Comparison of ENCODE assay signal across 12 mouse cellular contexts in the genomic region with DNA sequence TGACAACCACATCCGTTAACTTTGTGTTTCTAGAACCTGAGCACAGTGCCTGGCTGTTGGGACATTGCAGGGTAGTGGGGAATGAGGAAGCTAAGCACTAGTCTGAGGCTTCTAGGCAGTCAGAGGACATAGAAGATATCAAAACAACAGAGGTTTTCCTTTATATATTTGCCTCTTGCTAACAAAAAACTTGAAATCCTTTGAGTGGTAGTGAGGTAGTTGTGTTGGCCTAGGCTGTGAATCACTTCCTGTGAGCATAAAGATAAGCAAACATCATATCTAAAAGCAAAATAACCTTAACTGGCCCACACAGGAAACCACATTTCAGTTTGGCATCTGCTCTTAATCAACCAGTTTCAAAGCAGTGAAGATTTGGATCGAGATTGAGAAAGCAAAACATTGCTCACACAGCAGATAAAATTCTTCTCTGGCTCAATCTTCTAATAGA. TPM values are rescaled to one million over a fixed set of nuclear protein-coding genes. Genes with fewer than 3 reads are reported as not detected.
DNase-seq lines count a peak whose midpoint lies in the region; ATAC-seq and TF ChIP-seq lines count a peak whose summit lies in the region.
"Had no signal": no experiment of that assay in that cellular context is flagged by ENCODE, and none has a peak within 500 bp of the region (broad histone marks: within the 10 kb centered on the region; RNA-seq: fewer than 3 reads in every experiment).

No protein-coding gene starts in this region.

- H3K4me3 ChIP-seq in heart, postnatal 0 days (ENCODE audit: low read depth, low read length) = no peak overlapping the region
- no peak overlapping the region for H3K4me3 ChIP-seq in MEL (ENCODE audit: control insufficient read depth in 1 of 2, insufficient read depth in 1 of 2, low read depth in 2 of 2, low read length in 2 of 2)
- H3K4me3 ChIP-seq in liver, postnatal 0 days (ENCODE audit: low read depth, low read length) = peak overlapping the region; percentile 41
- H3K4me3 ChIP-seq in midbrain, embryonic 15.5 days = no peak overlapping the region
- H3K4me3 ChIP-seq: limb, embryonic 12.5 days had no signal

- no peak overlapping the region for H3K9ac ChIP-seq in heart, postnatal 0 days (replicated peaks; ENCODE audit: low read depth, low read length)
- no peak overlapping the region for H3K9ac ChIP-seq in MEL (ENCODE audit: control insufficient read depth, low read depth, low read length, poor library complexity, severe bottlenecking)
- peak overlapping the region; percentile 21; the same call in 1 of the 2 replicates for H3K9ac ChIP-seq in liver, postnatal 0 days (replicated peaks)
- H3K9ac ChIP-seq in midbrain, embryonic 15.5 days = no peak overlapping the region
- H3K9ac ChIP-seq: limb, embryonic 12.5 days had no signal

- TF ChIP-seq RAD21 in MEL (IDR thresholded peaks at IDR 0.05; ENCODE audit: low read depth, low read length) = no peak

- H3K4me2 ChIP-seq in heart, postnatal 0 days (ENCODE audit: low read depth, low read length) = no peak overlapping the region
- peak overlapping the region; percentile 38 for H3K4me2 ChIP-seq in liver, postnatal 0 days (ENCODE audit: low read depth, low read length)
- H3K4me2 ChIP-seq in midbrain, embryonic 15.5 days = no peak overlapping the region
- H3K4me2 ChIP-seq: limb, embryonic 12.5 days had no signal

- WGBS in heart, postnatal 0 days = 30% methylated on average over 2 of the region's 2 CpGs
- WGBS in liver, postnatal 0 days (ENCODE audit: insufficient replicate concordance) = 7% methylated on average over 2 of the region's 2 CpGs
- WGBS in midbrain, embryonic 15.5 days = 65% methylated on average over 2 of the region's 2 CpGs

- TF ChIP-seq CTCF in heart, postnatal 0 days (IDR thresholded peaks at IDR 0.05; ENCODE audit: low read depth) = no peak
- TF ChIP-seq CTCF in MEL (IDR thresholded peaks at IDR 0.05 in 2 of 3, conservative IDR thresholded peaks at IDR 0.05 in 1 of 3; ENCODE audit: control insufficient read depth in 1 of 3, insufficient read depth in 1 of 3, low read depth in 2 of 3, low read length in 3 of 3, poor library complexity in 1 of 3, severe bottlenecking in 1 of 3) = no peak
- no peak for TF ChIP-seq CTCF in liver, postnatal 0 days (IDR thresholded peaks at IDR 0.05; ENCODE audit: low read depth)

- no peak for TF ChIP-seq POLR2A in MEL (IDR thresholded peaks at IDR 0.05; ENCODE audit: control insufficient read depth in 1 of 2, insufficient read depth in 1 of 2, low read depth in 1 of 2, low read length in 2 of 2, poor library complexity in 1 of 2)

- DNase-seq in heart, postnatal 0 days (ENCODE audit: low spot score) = no peak
- DNase-seq in heart, adult 11 months = no peak
- DNase-seq in 416B (ENCODE audit: low read depth) (peak; percentile 98), MEL (ENCODE audit: low read depth, low spot score) (peak; percentile 54)
- DNase-seq in liver, postnatal 0 days = no peak
- DNase-seq in urinary bladder, postnatal 4 days (ENCODE audit: low spot score in 2 of 2) = no peak
- DNase-seq in urinary bladder, adult 2 months (ENCODE audit: low spot score) = no peak
- DNase-seq: embryo, embryonic 11 days; gastrocnemius, postnatal 10 days had no signal

- H3K79me2 ChIP-seq in MEL (ENCODE audit: control insufficient read depth, insufficient read depth, low read length, poor library complexity) = no peaks in the 10 kb centered on the region

- H3K27ac ChIP-seq in heart, postnatal 0 days (ENCODE audit: low read depth) = peak overlapping the region; percentile 15; the same call in 1 of the 2 replicates
- H3K27ac ChIP-seq in MEL (ENCODE audit: control insufficient read depth, low read depth, low read length) = peak overlapping the region; percentile 34; the same call in 1 of the 2 replicates
- peak overlapping the region; percentile 81 for H3K27ac ChIP-seq in liver, postnatal 0 days (ENCODE audit: low read depth)
- H3K27ac ChIP-seq in midbrain, embryonic 15.5 days = no peak overlapping the region
- H3K27ac ChIP-seq: kidney, postnatal 0 days; limb, embryonic 12.5 days had no signal

- no peak for TF ChIP-seq EP300 in heart, postnatal 0 days (IDR thresholded peaks at IDR 0.05; ENCODE audit: low read depth)
- TF ChIP-seq EP300 in MEL (IDR thresholded peaks at IDR 0.05; ENCODE audit: low read depth in 1 of 2, low read length in 2 of 2) = peak; percentile 77 to 84
- TF ChIP-seq EP300 in liver, postnatal 0 days (IDR thresholded peaks at IDR 0.05; ENCODE audit: low read depth) = 0 out of 2 replicates have a peak, but pooled peaks have one; percentile 7

- H3K36me3 ChIP-seq in heart, postnatal 0 days (replicated peaks; ENCODE audit: control insufficient read depth, insufficient read depth, low read length) = no peaks in the 10 kb centered on the region
- H3K36me3 ChIP-seq in MEL (ENCODE audit: control insufficient read depth in 1 of 2, insufficient read depth in 2 of 2, low read length in 2 of 2) = peaks cover 0 to 37% of the 10 kb centered on the region in 2 experiments; a peak in 2 of 4 replicates
- H3K36me3 ChIP-seq in liver, postnatal 0 days (replicated peaks; ENCODE audit: insufficient read depth, low read length) = no peaks in the 10 kb centered on the region
- H3K36me3 ChIP-seq in midbrain, embryonic 15.5 days (replicated peaks) = no peaks in the 10 kb centered on the region
- H3K36me3 ChIP-seq: limb, embryonic 12.5 days had no signal

- no peaks in the 10 kb centered on the region for H3K4me1 ChIP-seq in heart, postnatal 0 days (ENCODE audit: control insufficient read depth, insufficient read depth)
- H3K4me1 ChIP-seq in MEL (ENCODE audit: control insufficient read depth in 1 of 2, insufficient read depth in 2 of 2, low read length in 2 of 2) = peaks cover 0 to 6% of the 10 kb centered on the region in 2 experiments; a peak in 1 of 4 replicates
- H3K4me1 ChIP-seq in liver, postnatal 0 days (ENCODE audit: insufficient read depth) = no peaks in the 10 kb centered on the region
- no peaks in the 10 kb centered on the region for H3K4me1 ChIP-seq in midbrain, embryonic 15.5 days
- H3K4me1 ChIP-seq: limb, embryonic 12.5 days had no signal

- no peak for ATAC-seq in heart, postnatal 0 days (ENCODE audit: insufficient read depth, low read depth)
- peak; percentile 76 for ATAC-seq in liver, postnatal 0 days
- ATAC-seq in midbrain, embryonic 15.5 days (replicated peaks) = no peak

- no peaks in the 10 kb centered on the region for H3K27me3 ChIP-seq in heart, postnatal 0 days (ENCODE audit: control insufficient read depth, insufficient read depth, low read length)
- H3K27me3 ChIP-seq in MEL (ENCODE audit: control insufficient read depth in 1 of 2, insufficient read depth in 2 of 2, low read length in 2 of 2) = no peaks in the 10 kb centered on the region
- H3K27me3 ChIP-seq in liver, postnatal 0 days (ENCODE audit: insufficient read depth, low read length) = no peaks in the 10 kb centered on the region
- H3K27me3 ChIP-seq in midbrain, embryonic 15.5 days (replicated peaks) = no peaks in the 10 kb centered on the region
- H3K27me3 ChIP-seq: limb, embryonic 12.5 days had no signal

- H3K9me3 ChIP-seq in heart, postnatal 0 days (replicated peaks; ENCODE audit: control insufficient read depth, low read length) = no peaks in the 10 kb centered on the region
- H3K9me3 ChIP-seq in MEL (replicated peaks; ENCODE audit: insufficient read depth, low read length) = no peaks in the 10 kb centered on the region
- H3K9me3 ChIP-seq in liver, postnatal 0 days (ENCODE audit: low read length) = no peaks in the 10 kb centered on the region
- no peaks in the 10 kb centered on the region for H3K9me3 ChIP-seq in midbrain, embryonic 15.5 days
- H3K9me3 ChIP-seq: limb, embryonic 12.5 days had no signal

TF ChIP-seq in MEL, 35 proteins besides CTCF, POLR2A, EP300 and RAD21 (continues in another document):
- TF ChIP-seq GATA1 (IDR thresholded peaks at IDR 0.05; ENCODE audit: low read depth, low read length) (peak; percentile 92), MXI1 (IDR thresholded peaks at IDR 0.05; ENCODE audit: low read depth, low read length) (no peak; the same call in 1 of the 2 replicates), ELF1 (IDR thresholded peaks at IDR 0.05; ENCODE audit: low read depth, low read length) (no peak), POLR2AphosphoS2 (IDR thresholded peaks at IDR 0.05; ENCODE audit: low read length) (no peak), TAL1 (IDR thresholded peaks at IDR 0.05; ENCODE audit: low read length) (no peak), USF2 (IDR thresholded peaks at IDR 0.05; ENCODE audit: borderline replicate concordance in 1 of 2, insufficient read depth in 1 of 2, low read depth in 1 of 2, low read length in 2 of 2) (no peak), ZKSCAN1 (IDR thresholded peaks at IDR 0.05; ENCODE audit: low read depth, low read length) (no peak), ETS1 (IDR thresholded peaks at IDR 0.05; ENCODE audit: low read depth, low read length) (peak; percentile 31; the same call in 1 of the 2 replicates), MAZ (IDR thresholded peaks at IDR 0.05; ENCODE audit: low read depth, low read length) (no peak), E2F4 (IDR thresholded peaks at IDR 0.05; ENCODE audit: borderline replicate concordance, low read depth, low read length) (no peak), ZNF384 (IDR thresholded peaks at IDR 0.05; ENCODE audit: low read depth, low read length) (no peak), CHD2 (IDR thresholded peaks at IDR 0.05; ENCODE audit: low read length) (no peak), USF1 (IDR thresholded peaks at IDR 0.05; ENCODE audit: low read depth, low read length) (no peak)

RNA-seq across cellular contexts. Expression of gene Cd53, which starts 1.5 kb away (rescaled TPM):
- 3.5 and 3.6 TPM in 2 replicates for total RNA-seq in heart, postnatal 0 days (2014; rRNA removed; ENCODE audit: low replicate concordance)
- 5.0 and 5.2 TPM in 2 replicates for polyA plus RNA-seq in heart, postnatal 0 days (2015; fragmentation: Nextera tagmentation; extraction: Ambion mirVana)
- total RNA-seq in MEL (2012; rRNA removed) = 0.58 and 0.69 TPM in 2 replicates
- 1 to 10 TPM in 1 of 2 experiments, not detected in 1; 1.4 TPM for polyA plus RNA-seq in MEL (2012; ENCODE audit: insufficient read depth in 1 of 2, insufficient read length in 2 of 2, low read depth in 1 of 2, low replicate concordance in 2 of 2, missing spikeins in 1 of 2)
- 43.1 and 45.4 TPM in 2 replicates for polyA plus RNA-seq in liver, postnatal 0 days (2015; fragmentation: Nextera tagmentation; extraction: Ambion mirVana)
- polyA plus RNA-seq in midbrain, embryonic 15.5 days (2015; fragmentation: Nextera tagmentation; extraction: Ambion mirVana) = 4.4 and 4.8 TPM in 2 replicates
- polyA plus RNA-seq in urinary bladder, adult 2 months (2012; rRNA removed) = 15.5 and 16.6 TPM in 2 replicates

RNA-seq across cellular contexts. Expression of gene Olfr266, which starts 37.6 kb away (rescaled TPM):
- not detected in 2 replicates for total RNA-seq in heart, postnatal 0 days (2014; rRNA removed; ENCODE audit: low replicate concordance)
- not detected in 2 replicates for polyA plus RNA-seq in heart, postnatal 0 days (2015; fragmentation: Nextera tagmentation; extraction: Ambion mirVana)
- not detected in 2 replicates for total RNA-seq in MEL (2012; rRNA removed)
- not detected for polyA plus RNA-seq in MEL (2012; ENCODE audit: insufficient read depth in 1 of 2, insufficient read length in 2 of 2, low read depth in 1 of 2, low replicate concordance in 2 of 2, missing spikeins in 1 of 2)
- not detected in 2 replicates for polyA plus RNA-seq in liver, postnatal 0 days (2015; fragmentation: Nextera tagmentation; extraction: Ambion mirVana)
- polyA plus RNA-seq in midbrain, embryonic 15.5 days (2015; fragmentation: Nextera tagmentation; extraction: Ambion mirVana) = not detected in 2 replicates
- polyA plus RNA-seq in urinary bladder, adult 2 months (2012; rRNA removed) = not detected in 2 replicates
- total RNA-seq: gastrocnemius, postnatal 10 days had no signal
- polyA plus RNA-seq: kidney, postnatal 0 days; limb, embryonic 12.5 days had no signal

Comparison
In these comparisons a context has a peak if more than half of its experiments do, and no peak if none do; other contexts are left out.
1. DNase-seq: peak in 416B (single experiment) and MEL (single experiment); none in heart, postnatal 0 days (single experiment), heart, adult 11 months (single experiment), liver, postnatal 0 days (single experiment), urinary bladder, postnatal 4 days (0 of 2) and urinary bladder, adult 2 months (single experiment).